Mouse (Mus musculus) midbrain, embryonic 10.5 days (tissue): ENCODE data around the gene Cdkn2aipnl. TPM values are rescaled to one million over a fixed set of nuclear protein-coding genes. Genes with fewer than 3 reads are reported as not detected.

Experiments used
- DNase-seq: peaks from one replicate; pipeline ENCODE4 v3.0.0-alpha.2; 2017; ENCODE audit warnings: low spot score
- H3K27ac ChIP-seq: fragments of 300-500 bp; sonication (generic); replicated peaks from 2 replicates; pipeline ENCODE4 v1.5.1; 2016; ENCODE audit warnings: mild to moderate bottlenecking
- H3K27me3 ChIP-seq: fragments of 300-500 bp; sonication (generic); 2 replicates; pipeline ENCODE4 v1.6.1; 2016; ENCODE audit warnings: low read depth, mild to moderate bottlenecking; ENCODE audit not compliant: poor library complexity, severe bottlenecking
- H3K36me3 ChIP-seq: fragments of 300-500 bp; sonication (generic); 2 replicates; pipeline ENCODE4 v1.6.1; 2016; ENCODE audit warnings: mild to moderate bottlenecking, moderate library complexity
- H3K4me1 ChIP-seq: fragments of 300-500 bp; sonication (generic); 2 replicates; pipeline ENCODE4 v1.6.1; 2016
- H3K4me3 ChIP-seq: fragments of 300-500 bp; sonication (generic); 2 replicates; pipeline ENCODE4 v1.5.1; 2016; ENCODE audit warnings: mild to moderate bottlenecking, moderate library complexity
- H3K9me3 ChIP-seq: fragments of 300-500 bp; sonication (generic); replicated peaks from 2 replicates; pipeline ENCODE4 v1.6.1; 2016; ENCODE audit warnings: mild to moderate bottlenecking
- WGBS: fragments of 180-500 bp; shearing (Covaris S2); methylation state at CpG from one replicate; pipeline ENCODE4 v1.1.7; 2016; 5-methylcytosine and 5-hydroxymethylcytosine counted together
- polyA plus RNA-seq: library from polyadenylated mRNA; unstranded; fragments of >200 nt; fragmentation: Nextera tagmentation; extraction: Ambion mirVana; gene quantifications from 2 replicates; pipeline ENCODE4 v1.2.1, GENCODE M21; 2016

The Cdkn2aipnl gene
- 141 and 142 TPM in 2 replicates for polyA plus RNA-seq

- Histone ChIP-seq H3K27ac (peak within 1 kb of the TSS; percentile 87), H3K4me1 (peaks cover 20% of the 10 kb centered on the region), H3K36me3 (peaks cover 33% of the 10 kb centered on the region), H3K27me3 (no peaks in the 10 kb centered on the region), H3K9me3 (no peaks in the 10 kb centered on the region), H3K4me3 (peak within 1 kb of the TSS; percentile 74)
- peak; percentile 93 for DNase-seq
- WGBS, result 4% methylated on average over 63 of the region's 63 CpGs
Measured at GRCm38 (mm10) chr11:51967443-51968401, at the start of gene Cdkn2aipnl. Cdkn2aipnl (plus strand) TSS chr11:51967661.

GRCm38 (mm10) chr11:51917951-51918350 is 49.5 kb upstream of the Cdkn2aipnl start:
- H3K27me3 ChIP-seq, result no peaks in the 10 kb centered on the region
- DNase-seq, result no peak
- no peak overlapping the region for H3K4me3 ChIP-seq
- no peaks in the 10 kb centered on the region for H3K36me3 ChIP-seq
- H3K4me1 ChIP-seq, result peaks cover 15% of the 10 kb centered on the region
- H3K9me3 ChIP-seq, result peaks cover under 1% of the 10 kb centered on the region; the same call in 1 of the 2 replicates
- no peak overlapping the region for H3K27ac ChIP-seq
- whole genome bisulfite sequencing, result 80% methylated on average over 2 of the region's 2 CpGs

DNA sequence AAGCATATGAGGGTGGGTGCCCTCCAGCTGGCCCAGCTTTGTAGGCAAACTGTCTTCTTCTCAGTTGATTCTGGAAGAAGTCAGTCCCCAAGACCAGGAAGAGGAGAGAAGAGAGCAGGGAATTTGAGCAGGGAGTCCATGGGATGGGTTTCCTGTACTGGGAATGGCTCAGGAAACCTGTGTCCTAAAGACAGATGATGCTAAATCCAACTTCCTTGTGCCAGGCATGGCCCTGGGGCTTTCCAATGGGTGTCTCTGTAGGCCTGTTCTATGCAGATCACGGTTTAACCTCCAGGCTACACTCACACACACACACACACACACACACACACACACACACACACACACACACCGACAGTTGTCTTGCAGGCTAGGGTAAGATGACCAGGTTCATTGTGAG is 48.9 kb upstream of the Cdkn2aipnl start:
- Histone ChIP-seq H3K36me3 (no peaks in the 10 kb centered on the region), H3K9me3 (peaks cover 6% of the 10 kb centered on the region; the same call in 1 of the 2 replicates), H3K4me1 (peaks cover 15% of the 10 kb centered on the region), H3K4me3 (no peak overlapping the region), H3K27ac (no peak overlapping the region), H3K27me3 (no peaks in the 10 kb centered on the region)
- WGBS, result 77% methylated on average over 2 of the region's 2 CpGs
- no peak for DNase-seq

DNA sequence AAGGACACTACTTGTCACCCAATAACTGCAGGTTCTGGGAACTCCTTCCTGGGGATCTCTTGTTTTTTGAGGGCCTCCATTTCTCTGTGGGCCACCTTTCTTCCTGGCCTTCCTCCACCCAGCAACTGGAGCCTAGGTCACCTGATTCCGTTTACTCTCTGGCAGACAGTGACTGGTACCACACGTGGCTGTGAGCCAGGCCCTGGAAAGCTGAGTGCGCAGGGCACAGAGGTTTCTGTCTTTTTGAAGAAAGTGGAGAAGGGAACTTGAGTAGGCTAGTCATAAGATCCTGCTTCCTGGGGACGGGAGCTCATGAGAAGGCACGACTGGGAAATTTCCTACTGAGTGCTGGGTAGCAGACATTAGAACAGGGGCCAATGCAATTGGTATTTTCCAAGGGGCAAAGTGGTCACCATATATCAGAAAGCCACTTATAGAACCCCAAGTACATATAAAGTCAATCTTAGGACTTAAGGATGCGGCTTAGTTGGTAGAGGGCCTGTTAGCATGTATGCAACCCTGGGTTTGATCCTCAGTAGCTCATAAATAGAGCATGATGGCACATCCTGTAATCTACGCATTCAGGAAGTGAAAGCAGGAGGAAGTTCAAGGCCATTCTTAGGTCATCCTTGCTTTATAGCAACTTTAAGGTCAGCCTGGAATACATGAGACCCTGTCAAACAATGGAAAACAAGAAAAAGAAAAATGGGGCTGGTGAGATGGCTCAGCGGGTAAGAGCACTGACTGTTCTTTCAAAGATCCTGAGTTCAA is 45.9 kb upstream of the Cdkn2aipnl start:
- Histone ChIP-seq H3K36me3 (no peaks in the 10 kb centered on the region), H3K9me3 (peaks cover 12% of the 10 kb centered on the region; the same call in 1 of the 2 replicates), H3K27ac (no peak overlapping the region), H3K27me3 (no peaks in the 10 kb centered on the region), H3K4me3 (no peak overlapping the region), H3K4me1 (peaks cover 5% of the 10 kb centered on the region)
- DNase-seq, result no peak
- 87% methylated on average over 8 of the region's 8 CpGs for WGBS

DNA sequence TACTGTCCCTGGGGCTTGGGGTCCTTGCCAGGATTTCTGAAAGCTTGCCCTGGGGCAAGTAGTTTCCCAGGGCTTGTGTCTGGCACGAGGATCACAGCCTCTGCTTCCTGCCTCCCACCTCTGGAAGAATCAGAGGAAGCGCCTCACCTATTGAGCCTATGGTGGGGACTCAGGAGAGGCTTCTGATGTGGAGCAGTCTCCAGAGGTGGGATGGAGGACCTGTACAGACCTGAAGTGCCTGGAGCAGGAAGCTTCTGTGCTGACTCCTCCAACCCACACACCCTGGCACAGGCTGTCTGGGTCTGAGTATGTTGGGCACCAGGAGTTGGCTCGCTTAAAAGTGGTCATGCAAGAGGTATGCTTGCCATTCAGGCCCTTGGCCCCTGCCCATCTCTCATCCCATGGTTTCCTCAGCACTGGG is 45.0 kb upstream of the Cdkn2aipnl start:
- Histone ChIP-seq H3K4me3 (no peak overlapping the region), H3K27me3 (no peaks in the 10 kb centered on the region), H3K27ac (no peak overlapping the region), H3K4me1 (no peaks in the 10 kb centered on the region), H3K9me3 (peaks cover 12% of the 10 kb centered on the region; the same call in 1 of the 2 replicates), H3K36me3 (no peaks in the 10 kb centered on the region)
- 79% methylated on average over 3 of the region's 3 CpGs for WGBS
- DNase-seq, result no peak

- DNase-seq, result no peak
- WGBS, result 72% methylated on average over 6 of the region's 6 CpGs
- no peaks in the 10 kb centered on the region for H3K36me3 ChIP-seq
- peaks cover 12% of the 10 kb centered on the region; the same call in 1 of the 2 replicates for H3K9me3 ChIP-seq
- H3K4me3 ChIP-seq, result no peak overlapping the region
- H3K4me1 ChIP-seq, result no peaks in the 10 kb centered on the region
- H3K27ac ChIP-seq, result no peak overlapping the region
- H3K27me3 ChIP-seq, result no peaks in the 10 kb centered on the region
Measured at GRCm38 (mm10) chr11:51925595-51925994, 41.9 kb upstream of the Cdkn2aipnl start.

DNA sequence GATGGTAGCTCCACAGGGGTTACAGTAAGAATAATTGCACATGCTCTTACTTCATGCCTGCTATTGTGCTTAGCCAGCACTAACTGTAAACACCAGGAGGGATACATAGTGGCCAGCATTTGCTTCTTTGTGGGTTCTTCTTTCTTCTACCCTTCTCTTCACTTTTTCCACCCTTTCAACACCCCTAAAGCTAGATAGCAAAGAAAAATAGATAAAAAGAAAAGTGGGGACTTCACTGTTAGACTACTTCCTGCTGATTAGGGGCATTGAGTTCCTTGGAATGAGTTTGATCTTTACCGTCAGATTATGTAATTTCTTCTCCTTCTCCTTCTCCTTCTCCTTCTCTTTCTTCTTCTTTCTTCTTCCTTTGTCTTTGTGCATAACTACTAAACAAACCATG is 41.1 kb upstream of the Cdkn2aipnl start:
- Histone ChIP-seq H3K36me3 (no peaks in the 10 kb centered on the region), H3K4me3 (no peak overlapping the region)
- WGBS, result 87% methylated on average over 1 of the region's 1 CpGs

DNA sequence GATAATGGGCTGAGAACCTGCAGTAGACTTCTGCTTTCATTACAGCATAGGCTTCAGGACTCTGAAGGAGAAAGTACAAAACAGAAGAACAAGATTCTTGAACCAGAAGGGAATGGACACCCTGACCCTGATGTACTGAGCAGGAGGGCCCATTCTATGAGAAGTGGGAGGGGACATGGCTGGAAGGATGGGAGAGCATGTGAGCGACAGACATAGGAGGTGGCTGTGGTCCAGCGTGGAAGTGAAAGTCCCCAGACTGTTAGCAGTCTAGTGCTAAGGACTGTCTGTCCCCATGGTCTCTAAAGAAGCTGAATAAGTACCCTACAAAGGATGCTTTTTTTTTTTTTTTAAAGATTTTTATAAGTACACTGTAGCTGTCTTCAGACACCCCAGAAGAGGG is 40.4 kb upstream of the Cdkn2aipnl start:
- H3K27ac ChIP-seq, result no peak overlapping the region
- H3K4me1 ChIP-seq, result no peaks in the 10 kb centered on the region
- no peaks in the 10 kb centered on the region for H3K27me3 ChIP-seq
- H3K4me3 ChIP-seq, result no peak overlapping the region
- no peaks in the 10 kb centered on the region for H3K36me3 ChIP-seq
- H3K9me3 ChIP-seq, result peaks cover 12% of the 10 kb centered on the region; the same call in 1 of the 2 replicates
- 78% methylated on average over 2 of the region's 2 CpGs for WGBS
- DNase-seq, result no peak

More for the DNA sequence above, 41.1 kb upstream of the Cdkn2aipnl start:
- Histone ChIP-seq H3K9me3 (peaks cover 12% of the 10 kb centered on the region; the same call in 1 of the 2 replicates), H3K27me3 (no peaks in the 10 kb centered on the region), H3K4me1 (no peaks in the 10 kb centered on the region), H3K27ac (no peak overlapping the region)
- DNase-seq, result no peak

- no peaks in the 10 kb centered on the region for H3K9me3 ChIP-seq
- DNase-seq, result no peak
- H3K27ac ChIP-seq, result no peak overlapping the region
- H3K27me3 ChIP-seq, result no peaks in the 10 kb centered on the region
- no peak overlapping the region for H3K4me3 ChIP-seq
- no peaks in the 10 kb centered on the region for H3K36me3 ChIP-seq
- 88% methylated on average over 1 of the region's 1 CpGs for WGBS
- H3K4me1 ChIP-seq, result no peaks in the 10 kb centered on the region
Measured at GRCm38 (mm10) chr11:51931138-51931537, 36.3 kb upstream of the Cdkn2aipnl start.

DNA sequence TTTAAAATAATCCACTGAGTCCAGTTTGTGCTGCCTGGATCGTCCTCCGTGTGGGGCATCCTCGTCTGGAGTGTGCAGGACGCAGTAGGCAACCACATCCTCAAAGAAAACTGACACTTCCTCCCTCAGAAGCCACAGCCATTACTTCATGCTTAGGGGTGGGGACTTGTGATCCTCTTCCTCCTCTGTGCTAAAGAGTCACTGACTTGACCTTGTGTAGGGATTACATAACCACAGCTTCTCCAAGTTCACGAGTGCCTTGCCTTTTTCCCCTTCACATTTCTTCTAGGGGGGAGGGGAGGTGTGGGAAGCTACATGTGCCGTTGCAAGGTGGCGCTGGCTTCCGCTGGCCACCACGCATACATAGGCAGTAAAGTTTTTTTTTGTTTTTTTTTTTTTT is 35.7 kb upstream of the Cdkn2aipnl start:
- DNase-seq, result no peak
- H3K36me3 ChIP-seq, result no peaks in the 10 kb centered on the region
- H3K4me1 ChIP-seq, result no peaks in the 10 kb centered on the region
- 90% methylated on average over 9 of the region's 9 CpGs for WGBS
- H3K9me3 ChIP-seq, result no peaks in the 10 kb centered on the region
- H3K4me3 ChIP-seq, result no peak overlapping the region
- no peak overlapping the region for H3K27ac ChIP-seq
- no peaks in the 10 kb centered on the region for H3K27me3 ChIP-seq

DNA sequence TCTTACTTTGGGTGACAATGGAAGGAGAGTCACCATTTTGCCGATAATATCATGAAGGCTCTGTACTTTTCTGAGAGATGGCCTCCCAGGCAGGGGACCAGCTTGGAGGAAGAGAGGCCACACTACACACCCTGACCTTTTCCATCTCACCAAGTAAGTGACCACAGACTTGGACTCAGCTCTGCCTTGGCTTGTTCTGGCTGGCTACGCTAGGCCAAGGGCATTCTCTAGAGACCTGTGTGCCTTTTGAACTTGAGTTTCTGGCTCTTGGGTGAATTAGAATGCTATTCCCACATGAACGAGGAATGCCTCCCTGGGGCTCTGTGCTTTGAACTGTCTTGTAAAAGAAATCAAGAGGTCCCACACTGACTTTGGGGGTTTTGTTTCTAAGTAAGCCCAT is 33.2 kb upstream of the Cdkn2aipnl start:
- no peak overlapping the region for H3K27ac ChIP-seq
- DNase-seq, result no peak
- no peak overlapping the region for H3K4me3 ChIP-seq
- H3K36me3 ChIP-seq, result no peaks in the 10 kb centered on the region
- WGBS, result 93% methylated on average over 3 of the region's 3 CpGs
- H3K4me1 ChIP-seq, result peaks cover 2% of the 10 kb centered on the region; the same call in 1 of the 2 replicates
- H3K9me3 ChIP-seq, result no peaks in the 10 kb centered on the region
- no peaks in the 10 kb centered on the region for H3K27me3 ChIP-seq

DNA sequence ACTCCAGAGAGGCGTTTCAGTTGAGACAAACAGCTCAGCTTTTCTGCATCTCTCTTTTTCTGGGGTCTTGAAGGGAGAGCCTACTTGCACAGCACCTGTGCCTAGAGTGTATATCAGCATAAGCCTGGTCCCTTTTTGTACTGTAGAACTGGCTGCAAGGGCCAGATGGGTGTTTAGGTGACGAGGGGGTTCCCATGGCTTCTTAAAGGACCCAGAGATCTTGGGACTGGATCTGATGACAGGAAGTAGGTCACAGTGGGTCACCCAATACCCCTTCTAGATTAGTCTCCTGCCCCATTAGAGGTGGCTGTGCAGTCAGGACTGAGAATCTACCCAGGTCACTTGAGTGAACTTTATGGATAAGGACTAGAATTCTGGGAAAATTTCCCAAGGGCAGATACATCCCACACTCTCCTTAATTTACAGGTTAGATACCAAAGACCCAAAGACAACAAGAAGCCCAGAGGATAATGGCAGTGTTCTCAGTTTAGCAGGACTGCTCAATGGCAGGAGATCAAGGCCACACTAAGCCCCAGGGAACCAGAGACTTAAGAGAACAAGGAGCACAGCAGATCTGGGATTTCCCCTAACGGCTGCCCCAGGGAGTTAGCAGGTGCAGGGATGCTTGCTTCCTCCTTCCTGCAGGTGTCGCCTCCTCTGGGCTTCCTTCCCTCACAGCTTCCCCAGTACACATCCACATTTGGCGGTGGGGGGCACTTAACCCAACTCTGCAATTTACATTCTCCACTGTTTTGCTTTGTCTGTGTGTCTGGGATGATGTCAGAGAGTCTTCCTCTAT is 31.6 kb upstream of the Cdkn2aipnl start:
- 58% methylated on average over 5 of the region's 5 CpGs for WGBS
- H3K27me3 ChIP-seq, result no peaks in the 10 kb centered on the region
- no peaks in the 10 kb centered on the region for H3K9me3 ChIP-seq
- peaks cover 2% of the 10 kb centered on the region; the same call in 1 of the 2 replicates for H3K4me1 ChIP-seq
- no peak overlapping the region for H3K27ac ChIP-seq
- H3K36me3 ChIP-seq, result no peaks in the 10 kb centered on the region
- no peak for DNase-seq
- no peak overlapping the region for H3K4me3 ChIP-seq
